Mouse (Mus musculus): Measurements from ENCODE around the gene Siglech. TPM values are rescaled to one million over a fixed set of nuclear protein-coding genes. Genes with fewer than 3 reads are reported as not detected.
A peak's percentile ranks its signal among the peaks of the same experiment; 100 is the strongest.

Gene Siglech
- polyA plus RNA-seq (2015; fragmentation: Nextera tagmentation; extraction: Ambion mirVana) = 1.8 and 2.2 TPM in 2 replicates

DNA sequence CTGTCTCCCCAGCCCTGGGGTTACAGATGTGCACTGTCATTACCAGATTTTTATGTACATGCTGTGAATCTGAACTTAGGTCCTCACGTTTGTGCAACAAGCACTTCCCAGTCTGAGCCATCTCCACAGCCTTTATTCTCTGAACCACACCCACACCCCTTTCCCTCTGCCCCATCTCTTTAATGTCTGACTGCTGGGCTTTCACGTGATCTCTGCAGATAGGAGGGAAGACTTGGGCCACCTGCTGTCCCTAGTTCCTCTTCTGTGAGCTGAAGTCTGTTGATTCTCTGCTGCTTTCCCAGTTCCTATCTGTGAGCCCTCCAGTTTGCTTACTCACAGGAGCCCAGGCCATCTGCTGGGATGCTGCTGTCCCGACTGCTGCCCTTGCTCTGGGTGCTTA lies at the start of gene Siglech:
Gene Siglech, plus strand, starts transcription at position 253 of the 400 bp plus-strand sequence.
- WGBS = 38% methylated on average over 3 of the region's 3 CpGs
- no peaks in the 10 kb centered on the region for H3K9me3 ChIP-seq
- H3K4me1 ChIP-seq = no peaks in the 10 kb centered on the region
- ATAC-seq (replicated peaks) = no peak
- H3K4me3 ChIP-seq = no peak within 1 kb of the TSS
- no peak within 1 kb of the TSS for H3K27ac ChIP-seq
- no peak within 1 kb of the TSS for H3K9ac ChIP-seq
- H3K4me2 ChIP-seq = no peak within 1 kb of the TSS
- no peaks in the 10 kb centered on the region for H3K27me3 ChIP-seq (replicated peaks)
- no peaks in the 10 kb centered on the region for H3K36me3 ChIP-seq (replicated peaks)

GRCm38 (mm10) chr7:55722673-55723072 lies 45.3 kb upstream of the Siglech start:
- H3K27ac ChIP-seq = no peak overlapping the region
- ATAC-seq (replicated peaks) = no peak
- 66% methylated on average over 7 of the region's 7 CpGs for WGBS
- H3K9me3 ChIP-seq = no peaks in the 10 kb centered on the region
- H3K4me3 ChIP-seq = no peak overlapping the region
- H3K27me3 ChIP-seq (replicated peaks) = no peaks in the 10 kb centered on the region
- no peaks in the 10 kb centered on the region for H3K36me3 ChIP-seq (replicated peaks)
- no peak overlapping the region for H3K9ac ChIP-seq
- H3K4me2 ChIP-seq = no peak overlapping the region
- H3K4me1 ChIP-seq = no peaks in the 10 kb centered on the region

DNA sequence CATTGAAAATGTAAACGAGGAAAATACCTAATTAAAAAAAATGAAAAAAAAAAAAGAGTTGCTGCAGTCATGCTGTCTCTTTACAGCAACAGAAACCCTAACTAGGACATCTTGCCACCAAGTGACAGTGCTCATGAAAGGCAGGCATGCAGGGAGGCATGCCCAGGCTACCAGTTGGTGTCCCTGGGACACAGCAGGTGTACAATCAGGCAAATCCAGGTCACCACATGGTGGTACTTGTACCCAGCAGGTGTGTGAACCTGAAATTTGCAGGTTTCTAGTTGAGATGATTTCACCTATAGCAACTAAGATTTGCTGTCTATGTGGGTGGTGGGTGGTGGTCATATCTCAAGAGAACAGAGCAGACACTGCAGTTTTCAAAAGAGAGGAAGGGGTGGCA lies 39.1 kb upstream of the Siglech start:
- 59% methylated on average over 1 of the region's 1 CpGs for whole genome bisulfite sequencing
- Histone ChIP-seq H3K4me1 (no peaks in the 10 kb centered on the region), H3K9ac (no peak overlapping the region), H3K27me3 (replicated peaks) (no peaks in the 10 kb centered on the region), H3K4me2 (no peak overlapping the region), H3K27ac (no peak overlapping the region), H3K4me3 (no peak overlapping the region), H3K9me3 (no peaks in the 10 kb centered on the region), H3K36me3 (replicated peaks) (no peaks in the 10 kb centered on the region)
- no peak for ATAC-seq (replicated peaks)

- no peaks in the 10 kb centered on the region for H3K27me3 ChIP-seq (replicated peaks)
- H3K9ac ChIP-seq = no peak overlapping the region
- H3K27ac ChIP-seq = no peak overlapping the region
- H3K36me3 ChIP-seq (replicated peaks) = no peaks in the 10 kb centered on the region
- ATAC-seq (replicated peaks) = no peak
- no peaks in the 10 kb centered on the region for H3K4me1 ChIP-seq
- H3K4me2 ChIP-seq = no peak overlapping the region
- no peaks in the 10 kb centered on the region for H3K9me3 ChIP-seq
- 90% methylated on average over 2 of the region's 2 CpGs for WGBS
- no peak overlapping the region for H3K4me3 ChIP-seq
These were observed 33.5 kb upstream of the Siglech start for GRCm38 (mm10) chr7:55734483-55734882.

GRCm38 (mm10) chr7:55737125-55737912 lies 30.7 kb upstream of the Siglech start:
- H3K4me2 ChIP-seq = no peak overlapping the region

GRCm38 (mm10) chr7:55743614-55744267 lies 24.2 kb upstream of the Siglech start:
- 91% methylated on average over 3 of the region's 3 CpGs for WGBS

More at GRCm38 (mm10) chr7:55737125-55737912, 30.7 kb upstream of the Siglech start:
- Histone ChIP-seq H3K9ac (no peak overlapping the region), H3K36me3 (replicated peaks) (no peaks in the 10 kb centered on the region), H3K27me3 (replicated peaks) (no peaks in the 10 kb centered on the region), H3K4me3 (no peak overlapping the region), H3K27ac (no peak overlapping the region), H3K4me1 (no peaks in the 10 kb centered on the region), H3K9me3 (no peaks in the 10 kb centered on the region)
- ATAC-seq (replicated peaks) = peak; percentile 85
- WGBS = 49% methylated on average over 4 of the region's 4 CpGs

DNA sequence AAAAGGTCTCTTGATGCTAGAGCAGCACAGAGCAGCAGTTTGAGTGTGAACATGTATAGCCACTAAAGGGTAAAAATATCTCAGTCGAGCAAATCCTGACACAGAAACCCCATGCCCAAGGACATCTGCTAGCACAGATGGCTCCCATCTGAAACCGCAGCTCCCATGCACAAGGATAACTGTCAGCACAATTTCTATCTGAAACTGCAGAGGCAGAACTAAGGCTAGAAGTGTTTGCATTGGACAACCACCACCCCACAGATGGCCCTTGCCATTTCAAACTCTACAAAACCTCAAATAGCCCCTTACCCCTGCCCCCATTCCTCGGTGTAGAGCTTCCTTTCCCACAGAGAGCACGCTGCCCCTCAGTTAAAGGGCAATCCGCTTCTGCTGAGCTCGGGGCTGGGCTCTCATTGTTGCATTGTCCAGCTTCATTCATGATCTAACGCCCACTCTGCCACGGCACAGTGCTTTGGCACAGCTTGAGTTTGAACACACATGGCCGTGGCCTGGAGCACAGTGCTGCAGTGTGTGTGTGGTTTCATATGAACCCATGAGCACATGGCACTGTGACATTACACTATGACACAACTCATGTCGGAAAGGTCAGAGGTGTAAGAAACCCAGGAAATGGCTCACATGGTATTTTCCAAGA lies 23.3 kb upstream of the Siglech start:
- no peak overlapping the region for H3K4me2 ChIP-seq
- H3K27ac ChIP-seq = no peak overlapping the region
- 31% methylated on average over 10 of the region's 10 CpGs for WGBS
- H3K27me3 ChIP-seq (replicated peaks) = no peaks in the 10 kb centered on the region
- no peak overlapping the region for H3K9ac ChIP-seq
- no peaks in the 10 kb centered on the region; the same call in 1 of the 2 replicates for H3K4me1 ChIP-seq
- no peaks in the 10 kb centered on the region for H3K9me3 ChIP-seq
- no peak for ATAC-seq (replicated peaks)
- no peak overlapping the region for H3K4me3 ChIP-seq
- no peaks in the 10 kb centered on the region for H3K36me3 ChIP-seq (replicated peaks)

More at GRCm38 (mm10) chr7:55743614-55744267, 24.2 kb upstream of the Siglech start:
- no peaks in the 10 kb centered on the region for H3K9me3 ChIP-seq
- H3K27ac ChIP-seq = no peak overlapping the region
- H3K4me2 ChIP-seq = no peak overlapping the region
- H3K9ac ChIP-seq = no peak overlapping the region
- no peaks in the 10 kb centered on the region for H3K36me3 ChIP-seq (replicated peaks)
- H3K4me3 ChIP-seq = no peak overlapping the region
- ATAC-seq (replicated peaks) = no peak
- H3K4me1 ChIP-seq = no peaks in the 10 kb centered on the region; the same call in 1 of the 2 replicates
- H3K27me3 ChIP-seq (replicated peaks) = no peaks in the 10 kb centered on the region

DNA sequence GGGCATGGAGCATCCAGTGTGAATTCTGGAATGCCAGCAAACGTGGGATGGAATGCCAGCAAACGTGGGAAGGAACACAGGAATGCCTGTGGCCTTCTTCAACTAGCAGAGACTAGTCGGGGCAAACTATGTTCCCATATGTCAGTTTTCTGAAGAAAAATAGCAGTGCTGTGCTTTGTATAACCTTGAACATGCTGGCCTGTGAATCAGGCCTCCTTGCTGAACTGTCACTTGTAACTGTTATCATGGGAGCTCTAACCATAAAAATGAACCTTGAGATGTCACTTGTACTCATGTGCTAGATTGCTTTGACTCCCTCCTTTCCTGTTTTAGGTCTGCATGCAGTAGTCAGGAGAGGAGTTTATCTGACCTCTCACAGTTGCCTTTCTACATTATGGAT lies 17.1 kb upstream of the Siglech start:
- no peak for ATAC-seq (replicated peaks)
- Histone ChIP-seq H3K4me1 (no peaks in the 10 kb centered on the region), H3K4me3 (no peak overlapping the region), H3K4me2 (no peak overlapping the region), H3K27me3 (replicated peaks) (no peaks in the 10 kb centered on the region), H3K36me3 (replicated peaks) (no peaks in the 10 kb centered on the region), H3K27ac (no peak overlapping the region), H3K9me3 (no peaks in the 10 kb centered on the region), H3K9ac (no peak overlapping the region)
- WGBS = 86% methylated on average over 3 of the region's 3 CpGs

- Histone ChIP-seq H3K4me2 (no peak overlapping the region), H3K36me3 (replicated peaks) (no peaks in the 10 kb centered on the region), H3K9me3 (no peaks in the 10 kb centered on the region), H3K4me3 (no peak overlapping the region), H3K27me3 (replicated peaks) (no peaks in the 10 kb centered on the region), H3K9ac (no peak overlapping the region), H3K27ac (no peak overlapping the region), H3K4me1 (no peaks in the 10 kb centered on the region)
- WGBS = 39% methylated on average over 3 of the region's 3 CpGs
- ATAC-seq (replicated peaks) = no peak
These were observed 8.6 kb upstream of the Siglech start for GRCm38 (mm10) chr7:55759346-55759745.

DNA sequence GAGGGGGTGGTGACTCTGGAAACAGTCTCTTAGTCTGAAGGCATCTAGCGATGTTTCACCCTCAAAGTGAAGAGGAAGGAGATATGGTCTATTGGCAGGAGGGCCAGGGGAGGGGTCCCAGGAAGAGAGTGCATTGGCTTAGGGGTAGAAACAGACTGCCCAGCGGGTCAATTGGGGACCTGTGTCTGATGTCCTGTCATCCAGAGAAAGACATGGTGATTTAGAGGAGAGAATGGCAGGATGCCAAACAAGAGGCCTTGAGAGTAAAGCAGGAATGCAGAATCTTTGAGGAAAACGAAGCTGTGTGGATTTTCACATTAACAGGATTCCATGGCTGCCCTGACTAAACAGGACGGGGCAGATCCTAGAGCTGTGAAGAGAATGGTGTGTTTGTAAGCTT lies 12.0 kb downstream of the Siglech start:
- H3K27me3 ChIP-seq (replicated peaks) = no peaks in the 10 kb centered on the region
- 63% methylated on average over 4 of the region's 4 CpGs for WGBS
- no peak for ATAC-seq (replicated peaks)
- H3K36me3 ChIP-seq (replicated peaks) = no peaks in the 10 kb centered on the region
- no peak overlapping the region for H3K4me2 ChIP-seq
- H3K9me3 ChIP-seq = no peaks in the 10 kb centered on the region
- no peak overlapping the region for H3K27ac ChIP-seq
- H3K4me3 ChIP-seq = no peak overlapping the region
- no peaks in the 10 kb centered on the region for H3K4me1 ChIP-seq
- no peak overlapping the region for H3K9ac ChIP-seq

DNA sequence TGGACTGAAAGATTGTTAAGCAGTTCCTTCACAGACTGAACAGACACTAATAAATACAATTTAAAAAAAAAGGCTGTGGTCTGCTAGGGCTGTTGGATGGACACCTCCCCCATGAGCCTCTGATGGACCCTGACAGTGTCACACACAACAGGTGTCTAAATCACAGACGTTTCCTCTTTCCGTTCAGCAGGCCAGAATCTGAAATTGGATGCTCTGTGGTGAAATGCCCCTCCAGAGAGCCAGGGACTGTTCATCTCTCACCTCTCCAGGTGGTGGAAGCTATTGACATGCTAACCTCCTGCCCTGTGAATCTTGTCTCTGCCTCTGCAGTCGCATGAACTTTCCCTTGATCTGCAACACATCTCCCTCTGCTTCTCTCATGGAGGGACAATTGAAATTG lies 14.5 kb downstream of the Siglech start:
- Histone ChIP-seq H3K9ac (no peak overlapping the region), H3K4me2 (no peak overlapping the region), H3K36me3 (replicated peaks) (no peaks in the 10 kb centered on the region), H3K27me3 (replicated peaks) (no peaks in the 10 kb centered on the region), H3K27ac (no peak overlapping the region), H3K4me1 (no peaks in the 10 kb centered on the region), H3K9me3 (no peaks in the 10 kb centered on the region), H3K4me3 (no peak overlapping the region)
- WGBS = 69% methylated on average over 3 of the region's 3 CpGs
- no peak for ATAC-seq (replicated peaks)

- Histone ChIP-seq H3K9me3 (no peaks in the 10 kb centered on the region), H3K4me3 (no peak overlapping the region), H3K36me3 (replicated peaks) (no peaks in the 10 kb centered on the region), H3K4me2 (no peak overlapping the region), H3K27me3 (replicated peaks) (no peaks in the 10 kb centered on the region), H3K4me1 (no peaks in the 10 kb centered on the region), H3K27ac (no peak overlapping the region), H3K9ac (no peak overlapping the region)
- ATAC-seq (replicated peaks) = no peak
- 88% methylated on average over 3 of the region's 3 CpGs for WGBS
These were observed 16.6 kb downstream of the Siglech start for GRCm38 (mm10) chr7:55784580-55784979.
